Mouse (Mus musculus) liver, embryonic 14.5 days (tissue): ENCODE data around the gene Spock1. TPM values are rescaled to one million over a fixed set of nuclear protein-coding genes. Genes with fewer than 3 reads are reported as not detected.

Experiments used
- ATAC-seq: fragments of 200-750 bp; cut with Nextera tagmentation; 2 replicates; pipeline ENCODE4 v1.8.0; 2017; ENCODE audit warnings: moderate number of reproducible peaks, mild to moderate bottlenecking, moderate library complexity; ENCODE audit not compliant: insufficient read depth
- DNase-seq, 3 experiments: peaks; one replicate each; pipeline ENCODE4 v3.0.0-alpha.2; 2012 to 2013; ENCODE audit warnings: low read depth in 3 of 3, low spot score in 3 of 3
- H3K27ac ChIP-seq: fragments of 300-500 bp; sonication (generic); 2 replicates; pipeline ENCODE4 v1.5.1; 2014; ENCODE audit warnings: moderate library complexity, mild to moderate bottlenecking, control low read depth, inconsistent platforms
- H3K27me3 ChIP-seq: fragments of 300-500 bp; sonication (generic); 2 replicates; pipeline ENCODE4 v1.6.1; 2014; ENCODE audit warnings: mild to moderate bottlenecking, low read length, moderate library complexity; ENCODE audit not compliant: control insufficient read depth, insufficient read depth
- H3K36me3 ChIP-seq: fragments of 300-500 bp; sonication (generic); replicated peaks from 2 replicates; pipeline ENCODE4 v1.6.1; 2014; ENCODE audit warnings: low read depth; ENCODE audit not compliant: control insufficient read depth, insufficient read depth
- H3K4me1 ChIP-seq, 2 experiments: fragments of 200-500 bp in 1 of 2; fragments of 300-500 bp in 1 of 2; sonication (generic) in 1 of 2; replicated peaks; 2 replicates each; pipeline ENCODE4 v1.6.1; 2012 to 2014; ENCODE audit warnings: antibody characterized with exemption in 1 of 2, inconsistent platforms in 1 of 2, low read length in 1 of 2; ENCODE audit not compliant: control insufficient read depth in 2 of 2, insufficient read depth in 2 of 2
- H3K4me2 ChIP-seq: fragments of 300-500 bp; sonication (generic); 2 replicates; pipeline ENCODE4 v1.6.1; 2014; ENCODE audit warnings: low read depth, mild to moderate bottlenecking, control low read depth, moderate library complexity
- H3K4me3 ChIP-seq, 2 experiments: fragments of 200-500 bp in 1 of 2; fragments of 300-500 bp in 1 of 2; sonication (generic) in 1 of 2; 2 replicates each; pipeline ENCODE4 v1.5.1; 2012 to 2014; ENCODE audit warnings: low read depth in 2 of 2, low read length in 2 of 2, mild to moderate bottlenecking in 2 of 2, control low read depth in 1 of 2, inconsistent platforms in 1 of 2, moderate library complexity in 1 of 2; ENCODE audit not compliant: insufficient read depth in 1 of 2
- H3K9ac ChIP-seq: fragments of 300-500 bp; sonication (generic); replicated peaks from 2 replicates; pipeline ENCODE4 v1.6.1; 2014; ENCODE audit warnings: mild to moderate bottlenecking, control low read depth, moderate library complexity
- H3K9me3 ChIP-seq: fragments of 300-500 bp; sonication (generic); 2 replicates; pipeline ENCODE4 v1.6.1; 2016; ENCODE audit warnings: low read length, mixed read lengths; ENCODE audit not compliant: control insufficient read depth
- CTCF ChIP-seq: IDR thresholded peaks from 2 replicates; pipeline ENCODE4 v1.5.1; 2016; ENCODE audit warnings: antibody characterized with exemption, low read depth, control low read depth
- EP300 ChIP-seq: IDR thresholded peaks from 2 replicates; pipeline ENCODE4 v1.6.1; 2016; ENCODE audit warnings: antibody characterized with exemption, low read depth
- WGBS: fragments of 180-500 bp; shearing (Covaris S2); extraction: QIAGEN DNeasy Blood & Tissue Kit; methylation state at CpG from one replicate; pipeline ENCODE4 v1.1.7; 2014; ENCODE audit not compliant: insufficient replicate concordance; 5-methylcytosine and 5-hydroxymethylcytosine counted together
- polyA plus RNA-seq, 2 experiments: library from polyadenylated mRNA; depleted of rRNA in 1 of 2; stranded (reverse) in 1 of 2; unstranded in 1 of 2; fragments of >200 nt; fragmentation: Nextera tagmentation in 1 of 2; extraction: Ambion mirVana in 1 of 2; gene quantifications; 2 replicates each; pipeline versions ENCODE4 v1.2.1 to v1.2.3; 2012 to 2014

Gene Spock1
- polyA plus RNA-seq, 2 experiments, result 0.06 TPM; not detected in 1

- Histone ChIP-seq H3K4me2 (no peak overlapping the region), H3K4me1 (no peaks in the 10 kb centered on the region), H3K36me3 (no peaks in the 10 kb centered on the region), H3K27ac (no peak overlapping the region), H3K4me3 (no peak overlapping the region), H3K27me3 (no peaks in the 10 kb centered on the region), H3K9ac (no peak overlapping the region), H3K9me3 (no peaks in the 10 kb centered on the region)
- ATAC-seq (no peak), DNase-seq (no peak)
- WGBS, result 30% methylated on average over 11 of the region's 11 CpGs
- TF ChIP-seq EP300 (no peak), CTCF (no peak)
Observed at GRCm38 (mm10) chr13:57450189-57450821, 457.8 kb downstream of the Spock1 start.

DNA sequence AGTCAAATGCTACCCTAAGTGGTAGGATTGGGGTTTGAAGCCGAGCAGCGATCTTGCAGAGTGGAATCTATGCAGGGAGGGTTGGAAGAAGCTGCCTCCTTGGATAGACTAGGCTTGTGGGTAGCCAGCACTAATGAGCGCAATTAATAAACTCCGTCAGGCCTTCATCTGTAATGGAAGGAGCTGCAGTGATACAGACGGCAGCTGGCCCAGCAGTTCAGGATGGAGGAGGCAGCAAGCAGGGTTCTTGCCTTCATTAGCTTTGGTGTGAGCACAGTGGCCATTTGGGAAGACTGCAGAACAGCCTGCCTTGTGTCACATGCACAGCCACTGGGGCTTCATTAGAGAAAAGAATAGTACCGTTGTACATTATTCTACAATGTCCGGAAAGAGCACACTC, 459.2 kb downstream of the Spock1 start:
- Histone ChIP-seq H3K9me3 (no peaks in the 10 kb centered on the region), H3K27me3 (no peaks in the 10 kb centered on the region), H3K4me2 (no peak overlapping the region), H3K27ac (no peak overlapping the region), H3K4me3 (no peak overlapping the region), H3K9ac (no peak overlapping the region), H3K36me3 (no peaks in the 10 kb centered on the region), H3K4me1 (no peaks in the 10 kb centered on the region)
- no peak for DNase-seq
- TF ChIP-seq EP300, result no peak
- TF ChIP-seq CTCF, result no peak
- 75% methylated on average over 7 of the region's 7 CpGs for WGBS
- no peak for ATAC-seq

- H3K27ac ChIP-seq, result no peak overlapping the region
- no peaks in the 10 kb centered on the region for H3K36me3 ChIP-seq
- no peak overlapping the region for H3K9ac ChIP-seq
- TF ChIP-seq EP300 (no peak), CTCF (no peak)
- ATAC-seq (no peak), DNase-seq (no peak)
- no peaks in the 10 kb centered on the region for H3K4me1 ChIP-seq
- H3K27me3 ChIP-seq, result no peaks in the 10 kb centered on the region
- H3K9me3 ChIP-seq, result no peaks in the 10 kb centered on the region
- 49% methylated on average over 3 of the region's 3 CpGs for whole genome bisulfite sequencing
- no peak overlapping the region for H3K4me2 ChIP-seq
- H3K4me3 ChIP-seq, result no peak overlapping the region
Observed at GRCm38 (mm10) chr13:57444977-57445376, 463.2 kb downstream of the Spock1 start.

DNA sequence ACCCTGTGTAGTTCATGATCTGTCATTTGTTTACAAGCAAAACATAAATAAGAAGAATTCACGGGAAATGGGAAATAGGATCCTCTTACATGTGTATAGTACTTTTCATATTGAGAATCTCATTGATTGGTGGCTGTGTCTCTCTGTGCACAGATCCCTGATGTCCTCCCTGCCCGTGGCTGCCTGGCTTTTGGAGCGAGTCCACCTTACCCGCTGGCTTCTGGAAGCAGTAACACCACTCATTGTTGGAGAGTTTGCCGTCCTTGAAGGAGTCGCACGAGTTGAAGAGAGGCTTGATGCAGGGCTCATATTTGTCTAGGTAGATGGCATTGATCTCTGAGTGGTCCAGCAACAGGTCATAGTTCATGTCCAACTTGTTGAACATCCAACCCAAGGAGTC, 468.0 kb downstream of the Spock1 start:
- H3K4me3 ChIP-seq, result no peak overlapping the region
- H3K4me2 ChIP-seq, result no peak overlapping the region
- DNase-seq (no peak), ATAC-seq (no peak)
- no peaks in the 10 kb centered on the region for H3K4me1 ChIP-seq
- H3K9ac ChIP-seq, result no peak overlapping the region
- H3K36me3 ChIP-seq, result no peaks in the 10 kb centered on the region
- no peaks in the 10 kb centered on the region for H3K9me3 ChIP-seq
- TF ChIP-seq EP300 (no peak), CTCF (no peak)
- no peak overlapping the region for H3K27ac ChIP-seq
- no peaks in the 10 kb centered on the region for H3K27me3 ChIP-seq
- 74% methylated on average over 7 of the region's 7 CpGs for WGBS

DNA sequence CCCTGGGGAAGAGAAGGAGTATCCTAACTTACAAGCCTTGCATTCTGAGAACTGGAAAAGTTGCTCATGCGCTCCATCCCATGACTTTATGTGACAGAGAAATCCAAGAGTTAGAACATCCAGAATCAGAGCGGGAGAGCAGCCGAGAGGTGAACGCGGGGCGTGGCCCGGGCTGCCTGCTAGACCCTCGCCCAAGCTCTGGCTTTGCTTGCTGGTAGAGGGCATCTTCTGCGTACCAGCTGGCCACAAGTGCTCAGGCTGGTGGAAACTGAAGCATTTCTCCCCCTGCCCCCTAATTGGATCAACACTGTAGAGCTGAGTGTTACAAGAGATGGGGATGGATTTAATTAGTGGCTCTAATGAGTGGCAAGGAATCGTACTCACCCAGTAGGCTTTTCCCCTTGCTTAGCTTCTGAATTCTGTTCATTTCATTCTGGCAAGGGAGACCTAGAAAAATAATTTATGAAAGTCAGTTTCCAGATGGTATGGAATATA, 472.4 kb downstream of the Spock1 start:
- ATAC-seq, result no peak
- Histone ChIP-seq H3K27me3 (no peaks in the 10 kb centered on the region), H3K4me3 (no peak overlapping the region), H3K9ac (no peak overlapping the region), H3K4me1 (no peaks in the 10 kb centered on the region), H3K36me3 (no peaks in the 10 kb centered on the region), H3K27ac (no peak overlapping the region), H3K4me2 (no peak overlapping the region), H3K9me3 (no peaks in the 10 kb centered on the region)
- no peak for DNase-seq
- 80% methylated on average over 10 of the region's 10 CpGs for WGBS
- TF ChIP-seq EP300, result no peak
- no peak for TF ChIP-seq CTCF
